Mouse (Mus musculus) midbrain, embryonic 12.5 days (tissue): ENCODE data around the gene Ezh2. TPM values are rescaled to one million over a fixed set of nuclear protein-coding genes. Genes with fewer than 3 reads are reported as not detected.

Source experiments
- ATAC-seq: fragments of 200-750 bp; cut with Nextera tagmentation; 2 replicates; pipeline ENCODE4 v1.8.0; 2017; ENCODE audit warnings: low read depth, moderate TSS enrichment, moderate library complexity; ENCODE audit not compliant: low FRiP score
- H3K27ac ChIP-seq: fragments of 300-500 bp; sonication (generic); replicated peaks from 2 replicates; pipeline ENCODE4 v1.5.1; 2016; ENCODE audit warnings: mild to moderate bottlenecking
- H3K27me3 ChIP-seq: fragments of 300-500 bp; sonication (generic); 2 replicates; pipeline ENCODE4 v1.6.1; 2016; ENCODE audit warnings: mild to moderate bottlenecking
- H3K36me3 ChIP-seq: fragments of 300-500 bp; sonication (generic); 2 replicates; pipeline ENCODE4 v1.6.1; 2016
- H3K4me1 ChIP-seq: fragments of 300-500 bp; sonication (generic); 2 replicates; pipeline ENCODE4 v1.6.1; 2016
- H3K4me2 ChIP-seq: fragments of 300-500 bp; sonication (generic); replicated peaks from 2 replicates; pipeline ENCODE4 v1.6.1; 2016; ENCODE audit warnings: mild to moderate bottlenecking, moderate library complexity
- H3K4me3 ChIP-seq: fragments of 300-500 bp; sonication (generic); 2 replicates; pipeline ENCODE4 v1.5.1; 2016; ENCODE audit warnings: mild to moderate bottlenecking
- H3K9ac ChIP-seq: fragments of 300-500 bp; sonication (generic); replicated peaks from 2 replicates; pipeline ENCODE4 v1.6.1; 2016; ENCODE audit warnings: mild to moderate bottlenecking, moderate library complexity
- H3K9me3 ChIP-seq: fragments of 300-500 bp; sonication (generic); 2 replicates; pipeline ENCODE4 v1.6.1; 2016; ENCODE audit warnings: mild to moderate bottlenecking
- WGBS: fragments of 180-500 bp; shearing (Covaris S2); methylation state at CpG from one replicate; pipeline ENCODE4 v1.1.7; 2016; 5-methylcytosine and 5-hydroxymethylcytosine counted together
- polyA plus RNA-seq: library from polyadenylated mRNA; unstranded; fragments of >200 nt; fragmentation: Nextera tagmentation; extraction: Ambion mirVana; gene quantifications from 2 replicates; pipeline ENCODE4 v1.2.1, GENCODE M21; 2016

The Ezh2 gene
- polyA plus RNA-seq, 1 experiment from 2014 or later: 199 TPM

GRCm38 (mm10) chr6:47527129-47527528 lies 68.0 kb downstream of the Ezh2 start:
- WGBS: 87% methylated on average over 2 of the region's 2 CpGs
- peaks cover 97% of the 10 kb centered on the region for H3K36me3 ChIP-seq
- H3K9ac ChIP-seq: no peak overlapping the region
- no peak overlapping the region; the same call in 1 of the 2 replicates for H3K27ac ChIP-seq
- H3K4me1 ChIP-seq: no peaks in the 10 kb centered on the region
- no peak for ATAC-seq
- H3K27me3 ChIP-seq: no peaks in the 10 kb centered on the region
- H3K4me2 ChIP-seq: no peak overlapping the region
- H3K4me3 ChIP-seq: no peak overlapping the region
- H3K9me3 ChIP-seq: no peaks in the 10 kb centered on the region

- no peak overlapping the region; the same call in 1 of the 2 replicates for H3K27ac ChIP-seq
- H3K4me2 ChIP-seq: no peak overlapping the region
- peaks cover 97% of the 10 kb centered on the region for H3K36me3 ChIP-seq
- H3K27me3 ChIP-seq: no peaks in the 10 kb centered on the region
- no peaks in the 10 kb centered on the region for H3K9me3 ChIP-seq
- no peaks in the 10 kb centered on the region for H3K4me1 ChIP-seq
- H3K9ac ChIP-seq: no peak overlapping the region
- ATAC-seq: peak; percentile 44; the same call in 1 of the 2 replicates
- no peak overlapping the region for H3K4me3 ChIP-seq
- whole genome bisulfite sequencing: 80% methylated on average over 4 of the region's 4 CpGs
Measured at GRCm38 (mm10) chr6:47526446-47526845, 68.7 kb downstream of the Ezh2 start.

- Histone ChIP-seq H3K4me1 (no peaks in the 10 kb centered on the region), H3K27me3 (no peaks in the 10 kb centered on the region), H3K27ac (no peak overlapping the region), H3K9ac (no peak overlapping the region), H3K4me2 (no peak overlapping the region), H3K4me3 (no peak overlapping the region), H3K9me3 (no peaks in the 10 kb centered on the region), H3K36me3 (peaks cover 94% of the 10 kb centered on the region)
- peak; percentile 42 for ATAC-seq
- WGBS: 86% methylated on average over 2 of the region's 2 CpGs
Measured at GRCm38 (mm10) chr6:47525041-47525440, 70.1 kb downstream of the Ezh2 start.

GRCm38 (mm10) chr6:47522431-47522830 lies 72.7 kb downstream of the Ezh2 start:
- Histone ChIP-seq H3K4me2 (no peak overlapping the region), H3K36me3 (peaks cover 92% of the 10 kb centered on the region), H3K9ac (no peak overlapping the region), H3K9me3 (no peaks in the 10 kb centered on the region), H3K4me1 (no peaks in the 10 kb centered on the region), H3K4me3 (no peak overlapping the region), H3K27ac (no peak overlapping the region), H3K27me3 (no peaks in the 10 kb centered on the region)
- WGBS: 96% methylated on average over 3 of the region's 3 CpGs
- ATAC-seq: no peak

- no peak overlapping the region for H3K27ac ChIP-seq
- H3K4me1 ChIP-seq: no peaks in the 10 kb centered on the region
- H3K4me2 ChIP-seq: no peak overlapping the region
- H3K36me3 ChIP-seq: peaks cover 92% of the 10 kb centered on the region
- 91% methylated on average over 2 of the region's 2 CpGs for WGBS
- H3K9ac ChIP-seq: no peak overlapping the region
- no peak for ATAC-seq
- no peak overlapping the region for H3K4me3 ChIP-seq
- H3K9me3 ChIP-seq: no peaks in the 10 kb centered on the region
- no peaks in the 10 kb centered on the region for H3K27me3 ChIP-seq
Measured at GRCm38 (mm10) chr6:47520030-47520429, 75.1 kb downstream of the Ezh2 start.

GRCm38 (mm10) chr6:47494562-47494961 lies 100.6 kb downstream of the Ezh2 start:
- Histone ChIP-seq H3K9me3 (no peaks in the 10 kb centered on the region), H3K9ac (no peak overlapping the region), H3K27ac (no peak overlapping the region), H3K27me3 (no peaks in the 10 kb centered on the region), H3K4me1 (no peaks in the 10 kb centered on the region), H3K36me3 (0 out of 2 replicates have a peak, but pooled peaks cover 5% of the 10 kb centered on the region), H3K4me3 (no peak overlapping the region), H3K4me2 (no peak overlapping the region)
- ATAC-seq: no peak
- 93% methylated on average over 4 of the region's 4 CpGs for WGBS

GRCm38 (mm10) chr6:47482027-47482426 lies 113.1 kb downstream of the Ezh2 start:
- Histone ChIP-seq H3K9me3 (no peaks in the 10 kb centered on the region), H3K36me3 (peaks cover 4% of the 10 kb centered on the region; the same call in 1 of the 2 replicates), H3K4me3 (no peak overlapping the region), H3K9ac (no peak overlapping the region), H3K27ac (no peak overlapping the region), H3K4me2 (no peak overlapping the region), H3K27me3 (no peaks in the 10 kb centered on the region), H3K4me1 (no peaks in the 10 kb centered on the region)
- ATAC-seq: no peak
- WGBS: 100% methylated on average over 1 of the region's 1 CpGs

Other genes starting within 250 kb of the Ezh2 start
- gene Cul1, start 141.9 kb downstream of the Ezh2 start, polyA plus RNA-seq: 174 and 188 TPM in 2 replicates
- 204 and 215 TPM in 2 replicates for gene Pdia4, start 218.1 kb upstream of the Ezh2 start, polyA plus RNA-seq
- gene Zfp786, start 235.5 kb upstream of the Ezh2 start, polyA plus RNA-seq: 13.1 and 14.1 TPM in 2 replicates
- gene Zfp398, start 240.3 kb upstream of the Ezh2 start, polyA plus RNA-seq: 13.7 and 14.1 TPM in 2 replicates